Mouse (Mus musculus) MEL (cell line): ENCODE data around the gene Ube2z. TPM values are rescaled to one million over a fixed set of nuclear protein-coding genes. Genes with fewer than 3 reads are reported as not detected.

Experiments used
- DNase-seq: peaks from one replicate; pipeline ENCODE4 v3.0.0; 2011; ENCODE audit warnings: low read depth, low spot score
- H3K27ac ChIP-seq: 2 replicates; pipeline ENCODE4 v1.5.1; 2012; ENCODE audit warnings: low read depth, mild to moderate bottlenecking, control low read depth, low read length, moderate library complexity; ENCODE audit not compliant: control insufficient read depth
- H3K27me3 ChIP-seq, 2 experiments: fragments of 150-350 bp in 1 of 2; sonication (generic) in 1 of 2; 2 replicates each; pipeline ENCODE4 v1.6.1; 2012; ENCODE audit warnings: low read length in 2 of 2, mild to moderate bottlenecking in 2 of 2, improper control_type of control experiment in 1 of 2, moderate library complexity in 1 of 2; ENCODE audit not compliant: insufficient read depth in 2 of 2, control insufficient read depth in 1 of 2
- H3K36me3 ChIP-seq, 2 experiments: 2 replicates each; pipeline ENCODE4 v1.6.1; 2012 to 2014; ENCODE audit warnings: low read length in 2 of 2, improper control_type of control experiment in 1 of 2, inconsistent platforms in 1 of 2, mild to moderate bottlenecking in 1 of 2; ENCODE audit not compliant: insufficient read depth in 2 of 2, control insufficient read depth in 1 of 2
- H3K4me1 ChIP-seq, 2 experiments: fragments of 150-350 bp in 1 of 2; sonication (generic) in 1 of 2; 2 replicates each; pipeline ENCODE4 v1.6.1; 2012; ENCODE audit warnings: low read length in 2 of 2, improper control_type of control experiment in 1 of 2, mild to moderate bottlenecking in 1 of 2; ENCODE audit not compliant: insufficient read depth in 2 of 2, control insufficient read depth in 1 of 2
- H3K4me3 ChIP-seq, 2 experiments: fragments of 150-350 bp in 1 of 2; sonication (generic) in 1 of 2; 2 replicates each; pipeline ENCODE4 v1.5.1; 2012; ENCODE audit warnings: low read depth in 2 of 2, low read length in 2 of 2, mild to moderate bottlenecking in 2 of 2, moderate library complexity in 2 of 2, control low read depth in 1 of 2, improper control_type of control experiment in 1 of 2; ENCODE audit not compliant: control insufficient read depth in 1 of 2, insufficient read depth in 1 of 2
- H3K79me2 ChIP-seq: 2 replicates; pipeline ENCODE4 v1.6.1; 2012; ENCODE audit warnings: mild to moderate bottlenecking, low read length, moderate library complexity; ENCODE audit not compliant: control insufficient read depth, poor library complexity, insufficient read depth
- H3K9ac ChIP-seq: 2 replicates; pipeline ENCODE4 v1.6.1; 2012; ENCODE audit warnings: low read depth, mild to moderate bottlenecking, control low read depth, low read length, moderate library complexity; ENCODE audit not compliant: control insufficient read depth, poor library complexity, severe bottlenecking
- H3K9me3 ChIP-seq: fragments of 150-350 bp; sonication (generic); replicated peaks from 2 replicates; pipeline ENCODE4 v1.6.1; 2012; ENCODE audit warnings: mild to moderate bottlenecking, low read length, improper control_type of control experiment, moderate library complexity; ENCODE audit not compliant: insufficient read depth
- BHLHE40 ChIP-seq: IDR thresholded peaks from 2 replicates; pipeline ENCODE4 v1.6.1; 2012; ENCODE audit warnings: low read depth, mild to moderate bottlenecking, inconsistent platforms, low read length, improper control_type of control experiment, borderline replicate concordance
- CHD1 ChIP-seq: IDR thresholded peaks from 2 replicates; pipeline ENCODE4 v1.6.1; 2012; ENCODE audit warnings: low read depth, mild to moderate bottlenecking, inconsistent platforms, low read length, improper control_type of control experiment
- CHD2 ChIP-seq: IDR thresholded peaks from 2 replicates; pipeline ENCODE4 v1.6.1; 2011; ENCODE audit warnings: low read length, improper control_type of control experiment
- ETS1 ChIP-seq: IDR thresholded peaks from 2 replicates; pipeline ENCODE4 v1.6.1; 2012; ENCODE audit warnings: low read depth, mild to moderate bottlenecking, inconsistent platforms, low read length, improper control_type of control experiment, moderate library complexity
- GABPA ChIP-seq: IDR thresholded peaks from 2 replicates; pipeline ENCODE4 v1.6.1; 2012; ENCODE audit warnings: low read depth, mild to moderate bottlenecking, inconsistent platforms, low read length, improper control_type of control experiment, moderate library complexity
- GATA1 ChIP-seq: IDR thresholded peaks from 2 replicates; pipeline ENCODE4 v1.6.1; 2011; ENCODE audit warnings: low read depth, low read length, improper control_type of control experiment
- HCFC1 ChIP-seq: IDR thresholded peaks from 2 replicates; pipeline ENCODE4 v1.6.1; 2012; ENCODE audit warnings: low read depth, mild to moderate bottlenecking, inconsistent platforms, low read length, improper control_type of control experiment, moderate library complexity
- KAT2A ChIP-seq: conservative IDR thresholded peaks from 2 replicates; pipeline ENCODE4 v1.6.1; 2012; ENCODE audit warnings: low read depth, low read length, improper control_type of control experiment, inconsistent platforms
- MAX ChIP-seq: IDR thresholded peaks from 2 replicates; pipeline ENCODE4 v1.6.1; 2011; ENCODE audit warnings: low read length, improper control_type of control experiment
- MAZ ChIP-seq: IDR thresholded peaks from 2 replicates; pipeline ENCODE4 v1.6.1; 2012; ENCODE audit warnings: low read depth, mild to moderate bottlenecking, inconsistent platforms, low read length, improper control_type of control experiment
- MEF2A ChIP-seq: IDR thresholded peaks from 2 replicates; pipeline ENCODE4 v1.6.1; 2014; ENCODE audit warnings: low read depth, mild to moderate bottlenecking, inconsistent platforms, low read length, improper control_type of control experiment; ENCODE audit not compliant: poor library complexity, insufficient replicate concordance, severe bottlenecking; ENCODE audit errors: extremely low read depth
- MYB ChIP-seq: IDR thresholded peaks from 2 replicates; pipeline ENCODE4 v1.6.1; 2011; ENCODE audit warnings: mild to moderate bottlenecking, low read depth, low read length, improper control_type of control experiment
- NELFE ChIP-seq: IDR thresholded peaks from 2 replicates; pipeline ENCODE4 v1.6.1; 2011; ENCODE audit warnings: low read depth, low read length, improper control_type of control experiment
- NRF1 ChIP-seq: IDR thresholded peaks from 2 replicates; pipeline ENCODE4 v1.6.1; 2014; ENCODE audit warnings: low read depth, mild to moderate bottlenecking, inconsistent platforms, low read length, improper control_type of control experiment, moderate library complexity; ENCODE audit not compliant: poor library complexity, insufficient read depth, severe bottlenecking
- POLR2A ChIP-seq, 2 experiments: IDR thresholded peaks; 2 replicates each; pipeline ENCODE4 v1.6.1; 2011 to 2012; ENCODE audit warnings: low read length in 2 of 2, mild to moderate bottlenecking in 2 of 2, control low read depth in 1 of 2, improper control_type of control experiment in 1 of 2, low read depth in 1 of 2, moderate library complexity in 1 of 2; ENCODE audit not compliant: control insufficient read depth in 1 of 2, insufficient read depth in 1 of 2, poor library complexity in 1 of 2
- POLR2AphosphoS2 ChIP-seq: IDR thresholded peaks from 2 replicates; pipeline ENCODE4 v1.6.1; 2011; ENCODE audit warnings: low read length, improper control_type of control experiment
- POLR2AphosphoS5 ChIP-seq: IDR thresholded peaks from 2 replicates; pipeline ENCODE4 v1.6.1; 2012; ENCODE audit warnings: low read depth, borderline replicate concordance, mild to moderate bottlenecking, inconsistent platforms, low read length, moderate library complexity, mixed read lengths
- RAD21 ChIP-seq: IDR thresholded peaks from 2 replicates; pipeline ENCODE4 v1.6.1; 2011; ENCODE audit warnings: mild to moderate bottlenecking, low read depth, low read length, improper control_type of control experiment
- RCOR1 ChIP-seq: IDR thresholded peaks from 2 replicates; pipeline ENCODE4 v1.6.1; 2012; ENCODE audit warnings: low read depth, mild to moderate bottlenecking, inconsistent platforms, low read length, improper control_type of control experiment
- SIN3A ChIP-seq: IDR thresholded peaks from 2 replicates; pipeline ENCODE4 v1.6.1; 2012; ENCODE audit warnings: low read length, improper control_type of control experiment, inconsistent platforms
- SMC3 ChIP-seq: IDR thresholded peaks from 2 replicates; pipeline ENCODE4 v1.6.1; 2011; ENCODE audit warnings: low read depth, low read length, improper control_type of control experiment
- UBTF ChIP-seq: IDR thresholded peaks from 2 replicates; pipeline ENCODE4 v1.6.1; 2012; ENCODE audit warnings: low read depth, mild to moderate bottlenecking, inconsistent platforms, low read length, improper control_type of control experiment, moderate library complexity, borderline replicate concordance; ENCODE audit not compliant: insufficient read depth
- ZMIZ1 ChIP-seq: IDR thresholded peaks from 2 replicates; pipeline ENCODE4 v1.6.1; 2012; ENCODE audit warnings: low read depth, mild to moderate bottlenecking, inconsistent platforms, low read length, improper control_type of control experiment, moderate library complexity
- ZNF384 ChIP-seq: IDR thresholded peaks from 2 replicates; pipeline ENCODE4 v1.6.1; 2012; ENCODE audit warnings: low read depth, mild to moderate bottlenecking, inconsistent platforms, low read length, improper control_type of control experiment
- polyA plus RNA-seq, 2 experiments: library from polyadenylated mRNA; stranded (reverse) in 1 of 2; unstranded in 1 of 2; fragments of >175 nt in 1 of 2; fragments of >200 nt in 1 of 2; gene quantifications; 2 replicates each; pipeline versions ENCODE4 v1.2.1 to v1.2.4; 2012; ENCODE audit warnings: low replicate concordance in 2 of 2, low read depth in 1 of 2; ENCODE audit not compliant: insufficient read length in 2 of 2, insufficient read depth in 1 of 2, missing spikeins in 1 of 2
- total RNA-seq: library from RNA; depleted of rRNA; stranded (reverse); fragments of 300-350 nt; gene quantifications from 2 replicates; pipeline ENCODE4 v1.2.3, GENCODE M21; 2012

Ube2z gene
- total and polyA plus RNA-seq, 3 experiments = 56.8 to 58.5 TPM; not detected in 1

DNA sequence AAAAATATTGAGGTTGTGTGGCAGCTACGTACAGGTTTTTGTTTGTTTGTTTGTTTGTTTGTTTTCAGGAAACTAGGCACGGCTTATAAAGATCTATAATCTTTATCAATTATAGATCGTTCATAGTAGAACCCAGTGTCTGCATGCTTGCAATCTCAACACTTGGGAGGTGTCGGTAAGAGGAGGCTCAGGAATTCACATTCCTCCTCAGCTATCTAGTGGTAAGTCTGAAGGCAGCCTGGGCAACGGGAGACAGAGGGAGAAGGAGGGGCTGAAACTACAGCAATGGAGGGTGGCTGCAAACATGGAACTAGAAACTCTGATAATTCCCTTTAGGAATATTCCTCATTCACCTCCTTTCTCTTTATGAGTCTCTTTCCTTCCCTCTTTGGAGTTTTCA, 49.8 kb downstream of the Ube2z start:
- no peaks in the 10 kb centered on the region for H3K9me3 ChIP-seq
- no peaks in the 10 kb centered on the region for H3K36me3 ChIP-seq
- H3K79me2 ChIP-seq = no peaks in the 10 kb centered on the region
- no peak overlapping the region for H3K27ac ChIP-seq
- no peak overlapping the region for H3K4me3 ChIP-seq
- H3K4me1 ChIP-seq = no peaks in the 10 kb centered on the region
- TF ChIP-seq NELFE = no peak
- TF ChIP-seq UBTF = no peak
- no peak for TF ChIP-seq MAX
- TF ChIP-seq POLR2AphosphoS2 = no peak
- TF ChIP-seq POLR2A (IDR thresholded peaks at IDR 0.05; ENCODE audit: control insufficient read depth in 1 of 2, insufficient read depth in 1 of 2, low read depth in 1 of 2, low read length in 2 of 2, poor library complexity in 1 of 2) = no peak
- no peak for TF ChIP-seq GABPA
- no peak for TF ChIP-seq SMC3
- no peak for TF ChIP-seq SIN3A
- no peak for TF ChIP-seq ZMIZ1
- TF ChIP-seq RCOR1 = no peak
- no peak for TF ChIP-seq MAZ
- no peak for TF ChIP-seq CHD1
- TF ChIP-seq MEF2A = no peak
- TF ChIP-seq BHLHE40 = no peak
- TF ChIP-seq MYB = no peak
- no peak for TF ChIP-seq POLR2AphosphoS5
- no peak for TF ChIP-seq NRF1
- peaks cover 27 to 40% of the 10 kb centered on the region in 2 experiments for H3K27me3 ChIP-seq
- DNase-seq = no peak
- H3K9ac ChIP-seq = no peak overlapping the region

DNA sequence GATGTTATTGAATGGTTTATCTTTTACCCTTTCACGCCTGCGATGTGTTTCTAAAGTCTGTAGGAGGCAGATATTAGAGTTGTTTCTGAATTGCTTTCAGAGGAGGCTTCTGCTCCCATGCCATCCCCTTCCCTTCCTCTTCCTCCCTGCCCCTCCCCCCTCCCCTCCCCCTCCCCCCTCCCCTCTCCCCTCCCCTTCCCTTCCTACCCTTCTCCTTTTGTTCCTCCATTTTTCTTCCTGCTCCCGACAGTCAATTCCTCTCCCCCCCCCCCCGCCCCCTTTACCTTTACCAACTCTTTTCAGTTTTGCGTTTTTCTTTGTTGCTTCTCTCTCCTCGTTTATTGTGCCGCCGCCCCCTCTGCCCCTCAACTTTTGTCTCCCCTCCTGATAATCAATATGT, 53.2 kb downstream of the Ube2z start:
- Histone ChIP-seq H3K36me3 (no peaks in the 10 kb centered on the region), H3K4me3 (no peak overlapping the region), H3K27ac (no peak overlapping the region), H3K27me3 (peaks cover 19 to 40% of the 10 kb centered on the region in 2 experiments), H3K79me2 (no peaks in the 10 kb centered on the region), H3K4me1 (no peaks in the 10 kb centered on the region), H3K9me3 (no peaks in the 10 kb centered on the region), H3K9ac (no peak overlapping the region)
- no peak for DNase-seq
- TF ChIP-seq MAZ (no peak), POLR2AphosphoS5 (no peak), GATA1 (no peak), UBTF (no peak), RAD21 (no peak), KAT2A (no peak), ZNF384 (no peak), MAX (no peak), CHD2 (no peak), GABPA (no peak), ETS1 (no peak), HCFC1 (no peak), BHLHE40 (no peak)
